Mouse (Mus musculus) kidney, postnatal 14 days (tissue): ENCODE data around the gene Zscan22.
"Not testable (repeated sequence)": the region's sequence is repeated elsewhere in the genome, so short reads cannot be mapped to it uniquely, and the experiment has no call there.

Source experiments
- DNase-seq: peaks from one replicate; pipeline ENCODE4 v3.0.0; 2022; ENCODE audit warnings: mixed read lengths

Zscan22 gene

DNA sequence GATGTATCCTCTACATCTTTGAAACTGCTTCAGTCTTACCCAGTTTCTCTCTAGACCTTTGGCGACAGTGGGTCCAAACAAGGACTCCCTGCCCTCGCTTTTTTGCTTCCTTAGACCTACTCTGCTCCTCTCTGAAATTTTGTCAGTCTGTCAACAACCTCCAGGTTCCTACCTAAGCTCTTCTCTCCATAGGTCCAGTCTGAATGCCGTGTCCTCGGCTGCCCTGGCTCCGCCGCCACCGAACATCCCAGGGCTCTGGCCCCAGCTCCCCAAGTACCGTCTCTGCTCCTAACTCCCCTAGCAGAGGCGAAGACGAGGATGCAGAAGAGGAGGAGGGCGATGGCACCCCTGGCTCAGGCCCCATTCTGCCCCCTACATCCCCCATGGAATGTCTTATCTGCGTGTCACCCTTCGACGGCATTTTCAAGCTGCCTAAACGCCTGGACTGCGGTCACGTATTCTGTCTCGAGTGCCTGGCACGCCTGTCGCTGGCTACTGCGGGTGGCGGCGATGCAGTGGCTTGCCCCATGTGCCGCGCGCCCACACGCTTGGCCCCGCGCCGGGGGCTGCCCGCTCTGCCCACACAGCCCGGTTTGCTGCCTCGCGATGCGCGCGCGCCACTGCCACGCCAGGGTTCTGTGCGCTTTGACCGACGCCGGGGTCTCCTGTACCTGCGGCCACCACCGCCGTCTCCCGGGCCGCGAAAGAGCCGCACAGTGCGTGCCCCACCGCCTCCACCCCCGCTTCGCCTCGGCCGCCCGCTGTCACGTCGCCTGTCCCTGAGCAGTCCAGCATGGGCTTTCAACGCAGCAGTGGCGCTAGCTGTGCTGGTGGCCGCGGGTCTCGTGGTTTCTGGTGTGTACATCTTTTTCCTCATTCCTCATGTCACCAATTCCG, 30.3 kb downstream of the Zscan22 start:
- DNase-seq = peak; percentile 17

DNA sequence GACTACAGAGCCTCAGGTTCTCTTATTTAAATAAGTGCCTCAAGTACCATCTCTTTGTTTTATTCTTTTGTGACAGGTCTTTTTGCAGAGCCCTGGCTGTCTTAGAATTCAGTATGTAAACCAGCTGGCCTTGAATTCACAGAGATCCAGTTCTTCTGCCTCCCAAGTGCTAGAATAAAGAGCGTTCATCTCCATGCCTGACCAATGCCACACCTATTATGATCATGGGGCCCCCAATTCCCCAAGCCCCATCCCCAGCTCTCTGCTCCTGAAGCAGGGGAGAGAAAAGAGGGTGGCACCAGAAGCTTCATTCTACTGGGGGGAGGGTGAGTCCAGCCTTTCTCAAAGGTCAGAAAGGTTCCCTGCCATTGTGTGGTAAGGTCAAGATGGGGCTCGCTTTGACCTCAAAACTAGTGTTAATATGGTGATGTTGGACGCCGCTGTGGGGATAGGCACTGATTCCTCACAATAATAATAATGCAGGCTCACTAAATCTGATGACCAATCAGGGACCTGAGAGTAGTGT, 36.1 kb downstream of the Zscan22 start:
- no peak for DNase-seq

DNA sequence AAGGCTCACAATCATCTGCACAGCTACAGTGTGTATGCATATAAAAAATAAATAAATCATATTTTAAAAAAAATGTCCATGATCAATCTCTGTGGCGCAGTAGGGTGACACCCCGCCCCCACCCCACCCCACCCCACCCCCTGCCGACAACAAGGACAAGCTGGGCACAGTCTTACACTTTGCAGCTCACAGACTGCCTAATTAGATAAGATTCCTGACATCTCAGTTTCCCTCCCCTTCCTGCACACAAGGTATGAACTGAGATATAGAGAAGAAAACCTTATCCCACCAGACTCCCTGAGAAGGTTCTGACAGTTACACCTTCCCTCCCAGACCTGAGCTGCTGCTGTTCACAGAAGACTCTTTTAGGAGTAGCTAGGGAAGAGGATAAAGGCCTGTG, 37.2 kb downstream of the Zscan22 start:
- DNase-seq = no peak

DNA sequence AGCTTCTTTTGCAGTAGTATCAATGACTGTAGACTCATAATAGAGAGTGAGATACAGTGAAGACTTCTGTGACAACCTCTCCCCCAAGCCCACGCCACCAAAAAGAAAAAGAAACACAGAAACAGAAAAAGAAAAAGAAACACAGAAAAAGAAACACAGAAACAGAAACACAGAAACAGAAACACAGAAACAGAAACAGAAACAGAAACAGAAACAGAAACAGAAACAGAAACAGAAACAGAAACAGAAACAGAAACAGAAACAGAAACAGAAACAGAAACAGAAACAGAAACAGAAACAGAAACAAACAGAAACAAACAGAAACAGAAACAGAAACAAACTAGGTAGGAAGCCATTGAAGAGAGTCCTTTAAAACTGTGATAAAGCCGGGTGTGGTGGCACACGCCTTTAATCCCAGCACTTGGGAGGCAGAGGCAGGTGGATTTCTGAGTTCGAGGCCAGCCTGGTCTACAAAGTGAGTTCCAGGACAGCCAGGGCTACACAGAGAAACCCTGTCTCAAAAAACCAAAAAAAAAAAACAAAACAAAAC, 39.7 kb downstream of the Zscan22 start:
- DNase-seq = not testable (repeated sequence)

DNA sequence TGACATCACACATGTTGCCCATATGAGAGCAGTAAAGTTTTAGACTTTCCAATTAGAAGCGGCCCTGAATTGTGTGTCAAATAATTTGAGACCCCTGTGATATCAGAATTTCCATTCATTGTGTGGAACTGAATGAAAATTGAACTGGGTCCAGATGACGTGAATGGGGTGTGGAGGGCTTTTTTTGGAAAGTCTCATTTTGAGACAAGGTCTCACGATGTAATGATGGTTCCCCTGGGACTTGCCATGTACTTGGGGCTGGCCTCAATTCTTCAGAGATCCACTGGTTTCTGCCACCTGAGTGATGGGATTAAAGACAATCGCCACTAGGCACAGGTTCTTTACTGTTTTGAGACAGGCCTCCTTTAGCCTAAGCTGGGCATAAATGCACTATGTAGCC, 43.0 kb downstream of the Zscan22 start:
- DNase-seq = no peak

DNA sequence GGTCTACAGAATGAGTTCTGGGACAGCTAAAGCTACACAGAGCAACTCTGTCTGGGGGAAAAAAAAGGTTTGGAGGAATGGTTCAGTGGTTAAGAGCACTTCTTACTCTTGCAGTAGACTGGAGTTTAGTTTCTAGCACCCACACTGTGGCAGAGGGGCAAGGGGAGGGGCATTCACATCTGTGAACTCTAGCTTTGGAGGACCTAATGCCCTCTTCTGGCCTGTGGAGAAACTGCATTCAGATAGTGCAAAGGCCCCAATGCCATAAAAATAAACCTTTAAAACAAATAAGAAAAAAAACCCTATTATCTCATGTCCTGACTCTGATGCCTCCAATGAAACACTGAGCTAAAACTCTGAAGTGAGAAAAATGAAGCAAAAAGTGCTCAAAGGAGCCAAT, 45.9 kb downstream of the Zscan22 start:
- no peak for DNase-seq

DNA sequence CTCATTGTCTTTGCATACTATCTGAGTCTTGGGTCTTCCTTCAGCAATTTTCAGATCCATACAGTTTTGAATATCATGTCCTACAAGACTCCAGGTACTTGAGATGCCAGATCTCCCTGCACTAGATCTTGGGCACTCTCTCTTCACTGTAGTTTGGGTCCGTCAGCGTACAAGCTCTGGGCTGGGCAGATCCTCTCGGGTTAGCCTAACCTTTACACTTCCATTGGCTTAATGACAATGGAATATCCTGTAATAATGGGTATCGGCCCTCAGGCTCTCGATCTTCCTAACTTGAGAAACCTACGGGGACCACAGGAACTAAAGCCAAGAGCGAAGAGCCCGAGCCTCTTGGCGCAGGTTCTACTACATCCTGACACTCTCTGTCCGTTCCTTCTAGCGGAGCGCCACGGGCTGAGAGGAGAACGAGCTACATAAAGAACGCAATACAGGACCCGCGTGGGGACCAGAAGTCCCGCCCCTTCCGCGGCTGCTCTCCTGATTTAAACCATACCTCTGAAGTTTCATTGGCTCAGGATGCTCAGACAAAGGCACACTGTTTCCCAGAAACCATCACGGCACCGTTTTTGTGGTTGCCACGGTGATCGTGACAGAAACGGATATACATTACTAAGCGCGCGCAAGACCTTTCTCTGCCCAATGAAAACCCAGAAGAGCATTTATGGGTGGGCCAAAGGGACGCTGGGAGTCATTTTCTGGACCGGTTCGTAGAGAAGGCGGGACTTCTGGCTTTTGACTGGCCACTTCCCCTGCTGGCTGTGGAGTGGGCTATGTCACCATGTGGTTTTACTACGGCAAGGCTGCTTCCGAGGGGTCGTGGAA, 51.6 kb downstream of the Zscan22 start:
- peak; percentile 97 for DNase-seq

DNA sequence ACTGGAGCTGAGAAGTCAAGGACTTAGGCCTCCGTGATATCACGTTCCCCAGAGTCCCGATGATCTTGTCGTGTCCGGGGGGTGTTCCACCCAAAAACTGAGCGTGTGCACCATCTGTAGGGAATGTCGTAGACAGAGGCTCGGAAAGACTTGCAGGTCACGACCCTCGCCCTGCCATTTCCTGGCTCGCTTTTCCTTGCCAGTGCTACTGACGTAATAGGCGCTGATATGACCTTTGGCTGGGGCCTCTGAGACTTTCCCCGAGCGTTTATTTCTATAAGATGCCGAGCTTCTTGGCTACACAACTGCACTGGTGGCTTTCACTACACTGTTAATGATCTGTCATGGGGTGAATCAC, 52.2 kb downstream of the Zscan22 start:
- no peak for DNase-seq

DNA sequence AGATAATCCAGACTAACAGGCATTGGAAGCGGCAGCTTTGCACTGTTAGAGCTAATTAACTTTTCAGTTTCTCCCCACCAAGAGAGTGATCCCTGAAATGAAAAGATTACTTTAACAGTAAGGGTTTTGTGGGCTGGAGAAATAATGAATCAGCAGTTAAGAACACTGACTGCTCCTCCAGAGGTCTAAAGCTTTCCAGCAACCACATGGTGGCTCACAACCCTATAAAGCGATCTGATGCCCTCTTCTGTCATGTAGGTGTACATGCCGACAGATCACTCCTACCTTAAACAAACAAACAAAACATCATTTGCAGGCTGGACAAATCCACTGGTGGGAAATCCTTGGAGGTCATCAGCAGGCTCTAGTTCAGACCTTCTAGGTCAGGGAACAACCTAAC, 57.3 kb downstream of the Zscan22 start:
- DNase-seq = no peak

DNA sequence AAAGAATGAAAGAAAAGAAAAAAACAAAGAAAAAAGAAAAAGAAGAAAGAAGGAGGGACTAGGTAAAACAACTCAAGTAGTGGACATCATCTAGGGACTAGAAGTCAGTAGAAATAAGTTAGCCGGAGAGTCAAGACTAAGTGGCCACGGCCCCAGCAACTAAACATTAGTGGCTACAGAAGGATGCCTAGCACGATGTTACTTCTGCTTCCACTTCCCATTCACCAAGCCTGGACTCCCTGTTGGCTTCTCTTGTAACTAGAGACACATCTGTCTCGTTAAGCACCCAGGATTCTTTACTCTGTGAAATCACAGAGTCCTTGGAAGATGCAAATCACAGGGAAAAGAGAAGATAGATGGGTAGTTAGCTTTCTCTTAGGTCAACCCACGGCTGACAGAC, 59.9 kb downstream of the Zscan22 start:
- no peak for DNase-seq
